Mouse (Mus musculus) layer of hippocampus, postnatal 10 days (tissue): ENCODE results near the gene Gm21954. TPM values are rescaled to one million over a fixed set of nuclear protein-coding genes. Genes with fewer than 3 reads are reported as not detected.
A peak's percentile ranks its signal among the peaks of the same experiment; 100 is the strongest.

Source experiments
- DNase-seq, 2 experiments: peaks; one replicate each; pipeline ENCODE4 v3.0.0; 2021; ENCODE audit warnings: low spot score in 2 of 2
- total RNA-seq, 2 experiments: library from RNA; stranded (reverse); gene quantifications; 2 replicates each; pipeline ENCODE4 v1.2.3; 2021

Gene Gm21954
- total RNA-seq, 2 experiments from 2014 or later = not detected

- DNase-seq = peak in 1 of 2 experiments; percentile 10
Observed at GRCm38 (mm10) chr3:55464226-55464625, 7.8 kb downstream of the Gm21954 start.

- peak in 1 of 2 experiments; percentile 39 for DNase-seq
Observed at GRCm38 (mm10) chr3:55462904-55463668, 8.9 kb downstream of the Gm21954 start.

GRCm38 (mm10) chr3:55461685-55462655 is 10.0 kb downstream of the Gm21954 start:
- peak; percentile 81 to 82 for DNase-seq

GRCm38 (mm10) chr3:55461092-55461491 is 10.9 kb downstream of the Gm21954 start:
- no peak for DNase-seq

GRCm38 (mm10) chr3:55452464-55452863 is 19.5 kb downstream of the Gm21954 start:
- DNase-seq = no peak

- DNase-seq = no peak
Observed at GRCm38 (mm10) chr3:55451877-55452276, 20.1 kb downstream of the Gm21954 start.

GRCm38 (mm10) chr3:55451035-55451434 is 21.0 kb downstream of the Gm21954 start:
- peak in 1 of 2 experiments; percentile 31 for DNase-seq

GRCm38 (mm10) chr3:55449148-55449547 is 22.9 kb downstream of the Gm21954 start:
- DNase-seq = no peak

- DNase-seq = peak; percentile 69 to 77
Observed at GRCm38 (mm10) chr3:55447486-55448460, 24.2 kb downstream of the Gm21954 start.

- no peak for DNase-seq
Observed at GRCm38 (mm10) chr3:55446681-55447080, 25.3 kb downstream of the Gm21954 start.

- no peak for DNase-seq
Observed at GRCm38 (mm10) chr3:55443725-55444124, 28.3 kb downstream of the Gm21954 start.

- DNase-seq = no peak
Observed at GRCm38 (mm10) chr3:55443271-55443670, 28.7 kb downstream of the Gm21954 start.

GRCm38 (mm10) chr3:55442012-55442645 is 29.9 kb downstream of the Gm21954 start:
- DNase-seq = no peak

GRCm38 (mm10) chr3:55440342-55440741 is 31.7 kb downstream of the Gm21954 start:
- DNase-seq = no peak

GRCm38 (mm10) chr3:55438824-55439446 is 33.1 kb downstream of the Gm21954 start:
- DNase-seq = no peak

- DNase-seq = no peak
Observed at GRCm38 (mm10) chr3:55434276-55434675, 37.7 kb downstream of the Gm21954 start.

GRCm38 (mm10) chr3:55431223-55431622 is 40.8 kb downstream of the Gm21954 start:
- DNase-seq = no peak

- no peak for DNase-seq
Observed at GRCm38 (mm10) chr3:55430022-55430549, 41.9 kb downstream of the Gm21954 start.

- DNase-seq = peak; percentile 54 to 75
Observed at GRCm38 (mm10) chr3:55423640-55424397, 48.2 kb downstream of the Gm21954 start.
